Mouse (Mus musculus): ENCODE results near the gene Ascl3. TPM values are rescaled to one million over a fixed set of nuclear protein-coding genes. Genes with fewer than 3 reads are reported as not detected.

Ascl3 gene
- total and polyA plus RNA-seq, 3 experiments = not detected

DNA sequence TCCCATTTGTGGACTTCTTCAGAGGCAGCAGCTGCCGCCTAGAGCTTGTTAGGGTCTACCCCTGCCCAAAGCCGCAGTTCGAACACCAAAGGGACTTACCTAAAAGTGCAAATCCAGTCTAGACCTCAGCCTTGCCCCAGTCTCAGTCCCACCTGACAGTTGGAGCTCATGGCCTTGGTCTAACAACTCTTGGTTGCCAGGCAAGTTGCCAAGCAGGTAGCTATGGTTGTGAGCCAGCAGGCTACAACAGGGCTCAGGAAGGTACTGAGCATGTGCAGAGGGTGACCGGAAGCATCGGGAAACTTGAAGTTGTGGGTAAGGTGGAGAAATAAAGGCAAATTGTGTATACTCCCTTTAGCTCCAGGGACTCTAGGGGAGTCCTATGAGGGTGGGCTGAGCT is 7.8 kb downstream of the Ascl3 start, which contains the start of gene BC051019:
Gene BC051019, minus strand, starts transcription at position 154 of the 400 bp plus-strand sequence.
- Histone ChIP-seq H3K4me3 (ENCODE audit: control insufficient read depth in 1 of 2, insufficient read depth in 1 of 2, low read depth in 2 of 2, low read length in 2 of 2) (no peak within 1 kb of the TSS), H3K9me3 (replicated peaks; ENCODE audit: insufficient read depth, low read length) (no peaks in the 10 kb centered on the region), H3K79me2 (ENCODE audit: control insufficient read depth, insufficient read depth, low read length, poor library complexity) (no peaks in the 10 kb centered on the region), H3K36me3 (ENCODE audit: control insufficient read depth in 1 of 2, insufficient read depth in 2 of 2, low read length in 2 of 2) (no peaks in the 10 kb centered on the region; a peak in 1 of 4 replicates), H3K4me1 (ENCODE audit: control insufficient read depth in 1 of 2, insufficient read depth in 2 of 2, low read length in 2 of 2) (peaks cover 0 to 3% of the 10 kb centered on the region in 2 experiments; a peak in 2 of 4 replicates), H3K27ac (ENCODE audit: control insufficient read depth, low read depth, low read length) (no peak within 1 kb of the TSS), H3K9ac (ENCODE audit: control insufficient read depth, low read depth, low read length, poor library complexity, severe bottlenecking) (no peak within 1 kb of the TSS), H3K27me3 (ENCODE audit: control insufficient read depth in 1 of 2, insufficient read depth in 2 of 2, low read length in 2 of 2) (no peaks in the 10 kb centered on the region)
- no peak for DNase-seq (ENCODE audit: low read depth, low spot score)
- TF ChIP-seq SIN3A (IDR thresholded peaks at IDR 0.05; ENCODE audit: low read length) (no peak), MAX (IDR thresholded peaks at IDR 0.05; ENCODE audit: low read length) (no peak), MXI1 (IDR thresholded peaks at IDR 0.05; ENCODE audit: low read depth, low read length) (no peak), MYB (IDR thresholded peaks at IDR 0.05; ENCODE audit: low read depth, low read length) (no peak), TBP (IDR thresholded peaks at IDR 0.05; ENCODE audit: low read depth, low read length) (no peak), KAT2A (conservative IDR thresholded peaks at IDR 0.05; ENCODE audit: low read depth, low read length) (no peak), RAD21 (IDR thresholded peaks at IDR 0.05; ENCODE audit: low read depth, low read length) (no peak), BHLHE40 (IDR thresholded peaks at IDR 0.05; ENCODE audit: borderline replicate concordance, low read depth, low read length) (no peak), MYC (IDR thresholded peaks at IDR 0.05; ENCODE audit: low read depth, low read length) (no peak), POLR2A (IDR thresholded peaks at IDR 0.05; ENCODE audit: control insufficient read depth in 1 of 2, insufficient read depth in 1 of 2, low read depth in 1 of 2, low read length in 2 of 2, poor library complexity in 1 of 2) (no peak), RCOR1 (IDR thresholded peaks at IDR 0.05; ENCODE audit: low read depth, low read length) (no peak), NELFE (IDR thresholded peaks at IDR 0.05; ENCODE audit: low read depth, low read length) (no peak), CHD1 (IDR thresholded peaks at IDR 0.05; ENCODE audit: low read depth, low read length) (no peak), HCFC1 (IDR thresholded peaks at IDR 0.05; ENCODE audit: low read depth, low read length) (no peak), ZMIZ1 (IDR thresholded peaks at IDR 0.05; ENCODE audit: low read depth, low read length) (no peak), ZC3H11A (IDR thresholded peaks at IDR 0.05; ENCODE audit: low read depth, low read length) (no peak), ELF1 (IDR thresholded peaks at IDR 0.05; ENCODE audit: low read depth, low read length) (no peak), UBTF (IDR thresholded peaks at IDR 0.05; ENCODE audit: borderline replicate concordance, insufficient read depth, low read depth, low read length) (no peak), E2F4 (IDR thresholded peaks at IDR 0.05; ENCODE audit: borderline replicate concordance, low read depth, low read length) (no peak)

GRCm38 (mm10) chr7:109723114-109723513 is 8.4 kb downstream of the Ascl3 start:
- Histone ChIP-seq H3K79me2 (ENCODE audit: control insufficient read depth, insufficient read depth, low read length, poor library complexity) (no peaks in the 10 kb centered on the region), H3K4me1 (ENCODE audit: control insufficient read depth in 1 of 2, insufficient read depth in 2 of 2, low read length in 2 of 2) (peaks cover 0 to 3% of the 10 kb centered on the region in 2 experiments; a peak in 2 of 4 replicates), H3K9ac (ENCODE audit: control insufficient read depth, low read depth, low read length, poor library complexity, severe bottlenecking) (no peak overlapping the region), H3K27ac (ENCODE audit: control insufficient read depth, low read depth, low read length) (no peak overlapping the region), H3K4me3 (ENCODE audit: control insufficient read depth in 1 of 2, insufficient read depth in 1 of 2, low read depth in 2 of 2, low read length in 2 of 2) (no peak overlapping the region), H3K36me3 (ENCODE audit: control insufficient read depth in 1 of 2, insufficient read depth in 2 of 2, low read length in 2 of 2) (no peaks in the 10 kb centered on the region; a peak in 1 of 4 replicates), H3K27me3 (ENCODE audit: control insufficient read depth in 1 of 2, insufficient read depth in 2 of 2, low read length in 2 of 2) (no peaks in the 10 kb centered on the region), H3K9me3 (replicated peaks; ENCODE audit: insufficient read depth, low read length) (no peaks in the 10 kb centered on the region)
- TF ChIP-seq CHD2 (IDR thresholded peaks at IDR 0.05; ENCODE audit: low read length) = no peak
- TF ChIP-seq SMC3 (IDR thresholded peaks at IDR 0.05; ENCODE audit: low read depth, low read length) = no peak
- no peak for TF ChIP-seq SIN3A (IDR thresholded peaks at IDR 0.05; ENCODE audit: low read length)
- no peak for TF ChIP-seq E2F4 (IDR thresholded peaks at IDR 0.05; ENCODE audit: borderline replicate concordance, low read depth, low read length)
- no peak for TF ChIP-seq UBTF (IDR thresholded peaks at IDR 0.05; ENCODE audit: borderline replicate concordance, insufficient read depth, low read depth, low read length)
- TF ChIP-seq CTCF (IDR thresholded peaks at IDR 0.05 in 2 of 3, conservative IDR thresholded peaks at IDR 0.05 in 1 of 3; ENCODE audit: control insufficient read depth in 1 of 3, insufficient read depth in 1 of 3, low read depth in 2 of 3, low read length in 3 of 3, poor library complexity in 1 of 3, severe bottlenecking in 1 of 3) = no peak
- no peak for TF ChIP-seq BHLHE40 (IDR thresholded peaks at IDR 0.05; ENCODE audit: borderline replicate concordance, low read depth, low read length)
- no peak for TF ChIP-seq EP300 (IDR thresholded peaks at IDR 0.05; ENCODE audit: low read depth in 1 of 2, low read length in 2 of 2)
- no peak for DNase-seq (ENCODE audit: low read depth, low spot score)

Measured in MEL (cell line).